Mouse (Mus musculus) adrenal gland, postnatal 36 days (tissue): ENCODE measurements at regions not wholly inside any gene's neighbourhood (a gene's known extent, or its start where the extent isn't known, plus 50 kb on each side); places are given as distances from the start of the nearest gene placed in this dataset.
A peak's percentile ranks its signal among the peaks of the same experiment; 100 is the strongest.
"Not testable (repeated sequence)": the region's sequence is repeated elsewhere in the genome, so short reads cannot be mapped to it uniquely, and the experiment has no call there.

Experiments
- DNase-seq, 2 experiments: peaks; one replicate each; pipeline ENCODE4 v3.0.0; 2021; ENCODE audit warnings: mixed read lengths in 1 of 2

GRCm38 (mm10) chr12:77088452-77088851 lies 126.5 kb upstream of the Max start:
- peak in 1 of 2 experiments; percentile 7 for DNase-seq

DNA sequence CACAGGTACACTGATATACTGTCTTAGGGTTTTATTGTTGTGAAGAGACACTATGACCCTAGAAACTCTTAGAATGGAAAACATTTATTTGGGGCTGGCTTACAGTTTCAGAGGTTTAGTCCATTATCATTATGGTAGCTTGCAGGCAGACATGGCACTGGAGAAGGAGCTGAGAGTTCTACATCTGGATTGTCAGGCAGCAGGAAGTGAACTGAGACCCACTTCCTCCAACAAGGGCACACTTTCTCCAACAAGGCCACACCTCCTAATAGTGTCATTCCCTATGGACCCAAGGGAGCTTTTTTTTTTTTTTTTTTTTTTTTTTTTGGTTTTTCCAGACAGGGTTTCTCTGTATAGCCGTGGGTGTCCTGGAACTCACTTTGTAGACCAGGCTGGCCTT lies 124.9 kb upstream of the Max start:
- DNase-seq: not testable (repeated sequence)

DNA sequence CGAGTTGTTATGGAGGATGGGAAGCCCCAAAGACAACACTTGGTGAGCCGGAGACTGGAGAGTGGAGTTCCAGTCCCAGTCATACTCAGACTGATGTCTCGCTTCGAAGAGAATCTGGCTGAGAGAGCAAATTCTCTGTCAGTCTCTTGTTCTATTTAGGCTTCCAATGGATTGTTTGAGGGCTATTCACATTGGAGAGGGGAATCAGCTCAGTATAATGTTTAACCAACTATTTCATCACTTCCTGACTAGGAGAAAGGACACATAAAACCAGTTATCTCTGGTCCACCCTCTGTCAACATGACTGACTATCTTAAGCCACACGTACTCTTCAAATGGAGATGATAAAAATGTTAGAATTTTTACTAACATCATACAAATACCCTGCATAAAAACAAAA lies 123.9 kb upstream of the Max start:
- DNase-seq: no peak

DNA sequence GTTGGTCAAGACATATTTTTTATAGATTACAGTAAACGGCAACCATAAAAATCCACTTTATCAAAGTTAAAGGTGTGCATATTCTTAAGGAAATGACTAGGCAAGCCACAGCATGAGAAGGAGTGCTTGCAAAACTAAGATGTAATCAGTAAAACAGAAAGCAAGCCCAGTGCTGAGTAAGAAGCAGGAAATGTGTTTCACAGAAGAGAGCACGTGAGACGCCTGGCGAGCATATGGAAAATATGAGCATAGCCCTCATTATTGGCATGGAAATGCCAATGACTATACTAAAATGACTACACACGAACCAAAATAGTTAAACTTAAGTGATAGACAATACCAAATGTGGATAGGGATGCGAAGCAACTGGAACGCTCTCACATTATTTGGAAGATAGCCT lies 123.2 kb upstream of the Max start:
- no peak for DNase-seq

- no peak for DNase-seq
Observed at GRCm38 (mm10) chr12:77084744-77085143, 122.7 kb upstream of the Max start.

GRCm38 (mm10) chr12:77084343-77084742 lies 122.3 kb upstream of the Max start:
- no peak for DNase-seq

DNA sequence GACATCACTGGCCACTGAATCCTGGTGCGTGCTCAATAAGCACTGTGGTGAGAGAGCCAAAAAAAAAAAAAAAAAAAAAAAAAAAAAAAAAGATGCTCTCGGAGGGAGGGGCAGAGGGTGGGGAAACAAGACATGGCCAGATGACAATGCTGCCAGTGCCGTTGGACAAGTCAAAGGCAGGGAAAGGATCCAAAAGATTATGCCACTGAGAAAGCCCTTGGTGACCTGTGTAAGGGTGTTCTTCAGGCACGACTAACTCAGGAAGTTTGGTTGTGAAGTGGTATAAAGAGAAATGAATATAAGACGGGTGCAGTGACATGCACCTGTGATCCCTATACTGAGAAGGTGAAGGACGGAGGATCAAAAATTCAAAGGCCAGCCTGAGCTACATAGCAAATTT lies 121.8 kb upstream of the Max start:
- no peak for DNase-seq

DNA sequence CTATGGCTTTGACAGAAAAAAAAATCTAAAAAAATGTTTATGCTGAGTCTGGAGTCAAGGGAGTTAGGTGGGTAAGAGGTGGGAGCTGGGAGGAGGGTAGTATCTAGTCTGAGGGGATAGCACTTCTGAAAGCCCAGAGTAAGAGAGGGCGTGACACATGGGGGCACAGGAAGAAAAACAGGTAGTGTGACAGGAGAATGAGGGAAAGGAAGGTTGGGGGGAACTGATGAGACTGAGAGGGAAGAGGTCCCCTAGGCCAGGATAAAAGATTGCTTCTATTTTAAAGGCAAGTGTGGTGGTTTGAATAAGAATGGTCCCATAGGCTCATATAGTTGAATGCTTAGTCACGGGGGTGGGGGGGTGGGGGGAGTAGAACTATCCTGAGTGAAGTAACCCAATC lies 119.8 kb upstream of the Max start:
- DNase-seq: no peak

DNA sequence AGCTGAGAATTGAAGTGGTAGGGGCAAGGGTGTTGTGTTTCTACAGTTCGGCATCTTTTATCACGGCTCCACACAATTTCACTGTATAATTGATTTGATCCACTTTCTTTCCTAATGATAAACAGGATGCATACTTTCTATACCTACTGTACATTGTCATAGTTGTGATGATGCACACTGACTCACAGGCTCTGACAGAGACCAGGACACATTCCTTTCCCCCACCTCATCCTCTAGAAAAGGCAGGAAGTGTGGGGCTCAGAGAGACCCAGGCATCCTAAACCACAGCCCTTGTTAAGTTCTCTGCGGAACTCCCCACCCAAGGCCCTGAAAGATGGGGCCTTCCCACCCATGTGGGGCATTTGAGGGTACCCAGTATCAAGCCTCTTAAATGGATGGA lies 117.5 kb upstream of the Max start:
- DNase-seq: no peak

DNA sequence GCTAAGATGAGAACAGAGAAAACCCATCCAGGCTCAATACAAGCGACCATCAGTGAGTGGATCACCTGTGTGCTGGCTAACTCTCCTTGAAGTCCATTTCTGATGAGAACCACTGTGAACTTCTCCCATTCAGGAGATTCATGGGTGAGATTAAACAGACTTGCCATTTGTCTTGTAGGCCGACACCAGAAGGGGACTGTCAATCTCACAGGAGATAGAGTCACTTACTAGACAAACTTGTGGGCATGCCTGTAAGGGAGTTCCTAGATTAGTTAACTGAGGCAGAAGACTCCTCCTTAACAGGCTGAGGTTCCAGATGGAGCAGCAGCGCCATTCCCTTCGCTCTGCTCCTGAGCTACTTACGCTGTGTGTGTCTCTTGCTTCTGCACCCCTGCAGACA lies 114.7 kb upstream of the Max start:
- DNase-seq: no peak

GRCm38 (mm10) chr12:77074602-77075001 lies 112.6 kb upstream of the Max start:
- DNase-seq: no peak

DNA sequence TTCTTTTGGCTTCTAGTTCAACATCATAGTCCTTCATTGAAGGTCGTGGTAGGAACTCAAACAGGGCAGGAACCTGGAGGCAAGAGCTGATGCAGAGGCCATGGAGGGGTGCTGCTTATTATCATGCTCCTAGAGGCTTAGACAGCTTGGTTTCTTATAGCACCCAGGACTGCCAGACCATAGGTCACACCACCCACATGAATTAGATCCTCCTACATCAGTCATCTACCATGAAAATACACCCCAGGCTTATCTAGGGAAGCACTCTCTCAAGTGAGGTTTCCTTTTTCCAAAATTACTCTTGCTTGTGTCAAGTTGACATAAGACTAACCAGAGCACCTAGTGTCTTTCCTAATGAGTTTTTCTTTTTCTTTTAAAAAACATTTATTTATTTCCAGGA lies 109.7 kb upstream of the Max start:
- DNase-seq: no peak

DNA sequence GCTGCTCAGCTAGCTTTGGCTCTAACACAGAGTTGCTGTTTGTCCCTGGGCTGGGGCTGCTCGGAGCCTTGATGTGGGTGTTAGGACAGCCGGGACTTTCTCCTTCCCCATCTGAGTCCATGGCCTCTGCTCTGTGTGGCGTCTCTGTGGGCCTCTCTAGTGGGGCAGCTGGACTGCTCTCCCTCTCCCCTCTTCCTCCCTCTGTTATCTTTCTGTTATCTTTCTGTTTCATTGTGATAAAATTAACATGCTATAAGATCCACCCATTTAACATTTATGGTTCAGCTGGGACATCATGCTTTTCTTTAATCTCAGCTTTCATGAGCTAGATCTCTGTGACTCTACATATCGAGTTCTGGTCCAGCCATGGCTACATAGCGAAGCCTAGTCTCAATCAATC lies 105.9 kb upstream of the Max start:
- no peak for DNase-seq

- no peak for DNase-seq
Observed at GRCm38 (mm10) chr12:77067115-77067514, 105.1 kb upstream of the Max start.

- DNase-seq: no peak
Observed at GRCm38 (mm10) chr12:77065645-77066512, 103.9 kb upstream of the Max start.

GRCm38 (mm10) chr12:77064048-77064447 lies 102.0 kb upstream of the Max start:
- no peak for DNase-seq

DNA sequence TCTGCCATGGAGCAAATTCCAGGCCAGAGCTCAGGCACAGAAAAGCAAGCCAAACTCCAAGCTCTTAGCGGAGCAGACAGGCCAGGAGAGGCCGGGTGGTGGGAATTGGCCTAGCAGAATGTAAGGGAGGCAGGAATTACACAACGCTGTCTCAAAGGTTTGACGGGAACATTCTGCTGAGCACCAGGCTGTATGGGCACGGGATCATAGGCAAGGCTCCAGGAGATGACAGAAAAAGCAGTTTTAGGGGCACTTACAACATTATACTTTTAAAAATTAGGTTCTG lies 99.5 kb upstream of the Max start:
- DNase-seq: peak in 1 of 2 experiments; percentile 15

DNA sequence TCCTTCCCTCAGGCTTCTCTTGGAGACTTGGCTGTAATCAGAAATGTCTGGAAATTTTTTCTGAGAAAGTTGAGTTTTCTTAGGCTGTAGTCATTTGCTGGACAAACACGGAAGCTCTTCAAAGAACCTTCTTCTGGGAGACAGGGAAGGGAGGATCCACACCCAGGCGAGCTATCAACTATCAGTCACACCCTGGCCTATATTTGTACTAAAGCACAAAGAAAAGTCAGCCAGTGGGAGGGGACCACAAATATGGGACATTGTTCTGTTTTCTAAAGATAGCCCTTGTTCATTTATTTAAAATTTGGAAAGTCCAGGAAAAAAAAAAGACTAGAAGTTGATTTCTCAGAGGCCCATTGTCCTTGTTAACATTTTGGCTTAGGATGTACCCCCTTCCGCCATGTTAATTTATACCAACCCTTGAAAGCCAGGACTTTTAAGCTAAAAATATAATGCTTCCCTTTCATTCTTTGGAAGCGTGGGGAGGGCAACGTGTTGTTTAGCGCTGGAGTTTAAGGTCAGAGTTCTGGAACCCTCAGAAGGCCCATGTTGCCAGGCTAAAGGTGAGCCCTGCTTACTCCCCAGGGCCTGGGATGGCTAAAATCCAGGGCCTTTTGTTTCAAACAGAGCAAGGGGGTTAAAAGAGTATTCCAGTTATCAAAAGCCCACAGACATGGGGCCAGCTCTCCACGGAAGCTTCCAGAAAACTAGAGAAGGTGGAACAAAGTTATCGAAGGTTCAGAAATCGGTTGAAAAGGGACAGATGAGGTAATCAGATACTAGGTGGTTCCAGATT lies 99.0 kb upstream of the Max start:
- peak in 1 of 2 experiments; percentile 53 for DNase-seq

GRCm38 (mm10) chr12:77060060-77060695 lies 98.2 kb upstream of the Max start:
- peak in 1 of 2 experiments; percentile 55 for DNase-seq

- DNase-seq: no peak
Observed at GRCm38 (mm10) chr12:77059679-77060059, 97.7 kb upstream of the Max start.

DNA sequence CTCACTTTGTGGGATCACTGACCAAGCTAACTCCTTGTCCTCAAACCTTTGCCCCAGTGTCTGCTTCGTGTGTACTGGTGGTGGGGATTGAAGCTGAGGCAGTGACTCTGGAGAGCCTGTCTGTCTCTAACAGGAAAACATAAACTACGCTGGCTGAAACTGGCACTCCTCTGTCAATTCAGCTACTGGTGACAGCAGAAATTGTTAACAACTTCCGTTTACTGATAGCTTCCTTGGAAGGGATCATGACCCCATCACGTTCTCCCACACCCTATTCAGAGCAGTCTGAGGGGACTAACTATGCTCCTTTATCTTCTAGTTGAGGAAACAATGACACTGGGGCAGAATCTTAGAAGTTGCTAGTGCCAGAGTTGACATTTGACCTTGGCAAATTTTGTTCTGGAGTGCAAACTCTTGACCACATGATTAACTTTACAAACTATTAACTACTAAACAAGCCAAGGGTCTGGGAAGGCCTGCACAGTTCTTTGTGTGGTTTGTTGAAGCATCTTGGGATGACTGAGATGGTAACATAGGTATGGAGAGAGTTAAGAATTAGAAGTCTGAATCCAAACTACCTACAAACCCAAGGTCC lies 96.7 kb upstream of the Max start:
- no peak for DNase-seq

DNA sequence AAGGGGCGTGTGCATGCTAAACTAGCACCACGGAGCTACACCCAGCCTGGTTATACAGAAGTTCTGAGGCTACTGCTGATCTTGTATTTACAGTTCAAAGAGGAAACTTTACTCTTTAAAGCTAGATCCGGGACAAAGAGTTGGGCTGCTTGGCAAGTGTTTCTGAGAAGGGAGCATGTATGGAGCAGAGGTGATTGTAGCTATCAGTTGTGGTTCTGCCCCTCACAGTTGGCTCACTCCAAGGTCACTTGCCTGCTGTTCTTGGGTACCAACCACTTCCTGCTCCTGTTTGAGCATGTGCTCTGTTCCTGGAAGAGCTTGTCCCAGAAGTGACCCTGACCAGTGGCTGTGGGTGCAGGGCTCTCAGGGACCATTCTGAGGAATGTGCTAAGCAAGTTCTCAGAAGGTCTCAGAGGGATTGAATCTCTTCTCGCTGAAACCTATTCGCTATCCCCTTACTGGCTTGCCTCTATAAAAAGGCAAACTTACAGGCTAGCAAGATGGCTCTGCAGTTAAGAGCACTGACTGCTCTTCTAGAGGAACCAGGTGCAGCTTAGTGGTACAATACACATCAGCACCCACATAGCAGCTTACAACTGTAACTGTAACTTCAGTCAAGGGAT lies 94.9 kb upstream of the Max start:
- peak in 1 of 2 experiments; percentile 46 for DNase-seq
